Mouse (Mus musculus) mature B cell (primary cell): ENCODE results near the gene Cdkl2.

ENCODE experiments used
- in situ Hi-C: fragments of 300-500 bp; cut with MboI; formaldehyde crosslinking; loops from 2 replicates; pipeline ENCODE4 v1.14.3; 2019

Gene Cdkl2

DNA sequence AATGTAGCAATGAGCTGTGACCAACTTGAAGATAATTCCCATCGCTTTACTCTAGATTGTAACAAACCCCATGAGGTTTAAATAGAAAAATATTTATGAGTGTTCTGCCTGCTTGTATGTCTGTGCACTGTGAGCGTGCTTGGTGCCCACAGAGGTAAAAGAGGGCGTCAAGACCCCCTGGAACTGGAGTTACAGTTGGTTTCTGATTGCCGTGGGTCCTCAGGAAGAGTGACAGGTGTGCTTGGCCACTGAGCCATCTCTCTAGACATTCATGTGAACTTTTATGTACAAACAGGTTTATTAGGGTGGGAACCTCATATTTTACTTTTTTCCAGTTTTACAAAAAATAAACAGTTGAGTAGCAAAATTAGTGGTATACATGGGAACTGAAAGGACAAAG is at the start of gene Cdkl2:
Cdkl2 (minus strand) TSS at position 101 of the 400 bp plus-strand sequence.
- in situ Hi-C loops: no loop called here

DNA sequence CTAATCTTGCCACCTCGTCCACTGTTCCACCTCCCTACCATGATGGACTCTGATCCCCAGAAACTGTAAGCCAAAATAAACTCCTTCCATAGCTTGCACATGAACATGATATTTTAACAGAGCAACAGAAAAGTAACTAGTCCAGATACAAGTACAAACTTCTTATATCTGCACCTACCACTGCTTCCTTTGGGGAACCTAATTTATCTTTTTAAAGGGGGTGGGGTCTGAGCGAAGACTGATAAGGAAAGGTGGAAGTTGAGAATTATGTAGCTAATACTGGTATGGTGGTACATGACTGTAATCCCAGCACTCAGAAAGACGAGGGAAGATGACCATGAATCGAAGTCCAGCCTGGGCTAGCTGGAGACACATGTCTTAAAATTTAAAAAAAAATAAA is 43.8 kb upstream of the Cdkl2 start:
- in situ Hi-C loops: no loop called here

DNA sequence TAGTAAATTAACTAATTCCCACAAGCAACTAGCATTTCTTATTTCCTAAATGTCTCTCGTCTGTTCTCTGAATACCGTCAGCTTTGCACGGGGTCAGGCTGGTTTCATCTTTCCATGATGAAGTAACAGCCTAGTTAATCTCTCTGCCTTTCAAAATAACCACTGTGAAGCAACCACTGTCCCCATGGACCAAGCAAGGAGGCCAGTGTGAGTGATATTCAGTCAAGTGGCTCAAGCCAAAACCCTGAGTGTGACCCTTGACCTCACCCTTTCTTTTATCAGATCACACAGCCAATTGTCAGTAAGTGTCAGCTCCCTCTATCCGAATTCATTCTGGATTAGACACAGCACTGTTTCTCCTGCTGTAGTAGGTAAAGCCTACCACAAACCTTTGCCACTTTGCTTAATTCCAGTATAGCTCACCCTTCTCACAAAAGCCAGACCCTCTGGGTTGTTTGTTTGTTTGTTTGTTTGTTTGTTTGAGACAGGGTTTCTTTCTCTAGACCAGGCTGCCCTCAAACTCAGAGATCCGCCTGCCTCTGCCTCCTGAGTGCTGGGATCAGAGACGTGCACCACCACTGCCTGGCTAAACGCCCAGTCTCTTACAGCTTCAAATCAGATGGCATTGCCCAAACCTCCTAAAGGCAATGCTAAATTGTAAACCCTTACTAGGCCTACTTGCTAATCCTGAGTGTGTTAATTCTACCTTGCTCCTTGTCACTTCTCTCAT is 42.3 kb upstream of the Cdkl2 start:
- in situ Hi-C loops: no loop called here

DNA sequence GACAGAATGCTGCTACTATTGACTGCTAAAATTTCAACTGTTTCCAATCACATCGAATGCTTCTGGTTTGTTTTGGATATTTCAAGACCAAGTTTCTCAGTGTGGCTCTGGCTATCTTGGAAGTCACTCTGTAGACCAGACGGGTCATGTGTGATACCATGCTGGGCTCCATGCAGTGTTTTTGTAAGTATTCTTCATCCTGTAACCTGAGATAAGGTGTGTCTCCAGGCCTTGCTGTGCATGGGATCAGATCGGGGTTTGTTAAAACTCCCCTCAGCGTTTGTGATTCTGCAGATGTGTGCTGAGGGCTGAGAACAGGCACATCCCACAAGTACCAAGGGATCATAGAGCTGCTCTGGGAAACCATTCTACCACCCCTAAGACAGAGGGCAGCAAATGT is 41.6 kb upstream of the Cdkl2 start:
- in situ Hi-C loops: no loop called here

DNA sequence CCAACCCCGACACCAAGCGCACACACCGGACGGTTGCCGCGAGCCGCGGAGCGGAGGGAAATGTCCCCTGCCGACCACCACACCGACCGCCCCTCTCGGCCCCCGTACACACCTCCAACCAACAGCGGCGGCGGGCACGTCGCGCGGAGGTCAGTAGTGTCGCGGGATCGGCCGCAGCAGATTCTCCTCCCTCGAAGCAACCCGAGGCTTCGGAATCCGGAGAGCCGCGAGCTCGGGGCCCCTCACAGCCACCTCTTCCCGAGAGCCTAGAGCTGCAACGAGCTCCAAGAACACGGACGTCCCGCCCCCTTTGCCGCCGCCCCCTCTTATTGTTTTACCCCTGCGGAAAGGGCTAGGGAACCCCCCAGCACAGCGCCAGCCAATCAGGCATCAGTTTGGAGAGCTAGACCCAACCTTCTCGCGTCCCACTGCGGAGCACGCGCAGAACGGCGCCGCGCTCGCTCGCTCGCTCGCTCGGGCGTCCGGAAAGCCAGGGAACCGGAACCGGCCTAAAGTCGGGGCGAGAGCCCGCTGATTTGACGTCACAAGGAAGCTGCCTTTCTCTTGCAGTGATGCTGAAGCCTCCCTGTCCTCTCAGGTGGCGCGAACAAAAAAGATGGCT is 39.8 kb upstream of the Cdkl2 start, which contains the start of gene G3bp2:
G3bp2 (minus strand) TSS at position 303 of the 622 bp plus-strand sequence.
- in situ Hi-C loops: no loop called here

DNA sequence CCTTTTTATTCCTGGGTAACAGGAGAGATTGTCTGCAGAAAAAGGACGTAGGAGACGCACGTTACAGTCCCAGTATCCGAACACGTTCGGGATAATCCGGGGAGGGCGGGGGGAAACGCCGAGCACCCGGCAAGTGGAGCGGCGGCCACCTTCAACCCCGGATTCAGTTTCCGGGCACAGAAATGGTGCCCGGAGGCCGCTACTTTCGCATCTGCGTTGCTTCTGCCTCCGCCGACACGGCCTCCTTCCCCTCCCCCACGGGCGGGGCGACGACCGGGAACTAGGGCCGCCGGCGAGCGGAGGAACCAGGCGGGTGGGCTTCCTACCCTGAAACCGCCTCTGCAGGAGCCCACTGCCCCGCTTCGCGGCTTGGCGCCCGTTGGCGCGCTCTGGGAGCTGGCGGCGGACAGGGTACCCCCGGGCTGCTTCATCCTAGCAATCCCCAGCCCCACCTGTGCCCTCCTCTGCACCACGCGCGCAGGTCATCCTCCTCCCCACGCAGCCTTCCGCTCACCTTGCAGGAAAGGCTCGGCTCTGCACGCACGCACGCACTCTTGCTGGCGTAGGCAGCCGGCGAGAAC is 39.2 kb upstream of the Cdkl2 start:
- in situ Hi-C loops: no loop called here

DNA sequence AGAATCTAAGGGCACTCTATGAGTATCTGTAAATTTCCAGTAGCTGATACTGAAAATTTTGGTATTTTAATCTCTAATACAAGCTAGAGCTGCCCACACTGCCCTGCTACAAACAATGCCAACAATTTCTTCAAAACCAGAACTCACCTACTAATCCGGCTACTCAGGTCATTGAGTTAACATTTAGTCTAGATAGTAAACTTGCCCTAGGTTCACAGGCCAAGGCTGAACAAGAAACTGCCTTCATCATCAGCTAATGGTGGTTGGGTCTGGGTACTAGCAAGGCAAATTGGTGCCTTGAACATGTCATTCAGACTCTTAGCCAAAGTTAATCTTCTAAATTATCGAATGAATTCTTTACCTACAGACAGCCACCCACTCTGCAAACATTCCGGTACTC is 37.6 kb upstream of the Cdkl2 start:
- in situ Hi-C loops: no loop called here

DNA sequence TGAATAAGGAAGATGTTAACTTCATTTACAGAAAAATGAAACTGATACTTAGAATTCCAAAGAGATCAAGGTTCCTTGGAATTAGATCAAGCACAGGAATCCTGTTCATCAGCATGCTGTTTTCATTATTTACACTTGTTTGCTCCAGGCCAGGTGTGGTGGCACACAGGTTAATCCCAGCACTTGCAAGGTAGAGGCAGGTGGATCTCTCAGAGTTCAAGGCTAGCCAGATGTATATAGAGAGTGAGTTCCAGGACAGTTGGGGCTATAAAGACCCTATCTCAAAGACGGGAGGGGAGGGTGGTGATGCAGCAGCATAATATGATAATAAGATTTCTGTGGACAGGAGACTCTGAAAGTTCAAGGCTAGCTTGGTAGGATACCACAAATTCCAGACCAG is 36.7 kb upstream of the Cdkl2 start:
- in situ Hi-C loops: no loop called here

DNA sequence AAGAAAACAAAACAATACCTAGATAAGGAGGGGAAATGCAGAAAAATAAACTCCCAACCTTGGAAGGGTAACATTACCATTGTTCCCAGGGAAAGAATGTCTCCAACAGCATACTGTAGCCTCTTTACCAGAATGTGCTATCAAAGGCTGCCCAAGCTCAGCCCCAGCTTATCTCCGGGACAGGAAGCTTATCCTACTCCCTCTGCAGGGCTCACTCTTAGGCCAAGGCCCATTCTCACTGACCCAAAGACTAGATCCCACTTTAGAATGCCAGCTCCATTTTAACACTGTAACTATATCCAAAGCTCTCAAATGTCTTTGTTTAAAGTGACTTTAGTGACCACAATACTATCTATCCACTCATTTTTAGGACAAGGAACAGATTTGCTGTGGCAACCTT is 35.6 kb upstream of the Cdkl2 start:
- in situ Hi-C loops: loop anchor here (10.0 kb wide), 1 partner anchor 45 kb away; no protein-coding TSS in a partner anchor

DNA sequence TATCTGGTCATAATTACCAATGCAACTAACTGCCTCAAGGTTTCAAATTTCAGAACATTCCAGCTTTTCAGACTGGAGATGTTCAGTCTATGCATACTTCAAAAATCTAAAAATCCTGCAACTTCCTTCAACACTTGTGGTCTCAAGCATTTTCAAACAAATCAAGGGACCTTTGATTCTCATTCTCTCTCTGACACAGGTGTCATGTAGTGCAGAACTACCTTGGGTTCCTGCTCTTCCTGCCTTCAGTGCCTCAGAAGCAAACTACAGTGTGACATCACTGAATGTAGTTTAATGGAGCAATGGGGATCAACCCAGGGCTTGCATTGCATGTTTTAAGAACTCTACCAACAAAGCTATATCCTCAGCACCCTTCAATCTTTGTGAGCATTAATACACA is 35.1 kb upstream of the Cdkl2 start:
- in situ Hi-C loops: loop anchor here (10.0 kb wide), 1 partner anchor 46 kb away; no protein-coding TSS in a partner anchor

DNA sequence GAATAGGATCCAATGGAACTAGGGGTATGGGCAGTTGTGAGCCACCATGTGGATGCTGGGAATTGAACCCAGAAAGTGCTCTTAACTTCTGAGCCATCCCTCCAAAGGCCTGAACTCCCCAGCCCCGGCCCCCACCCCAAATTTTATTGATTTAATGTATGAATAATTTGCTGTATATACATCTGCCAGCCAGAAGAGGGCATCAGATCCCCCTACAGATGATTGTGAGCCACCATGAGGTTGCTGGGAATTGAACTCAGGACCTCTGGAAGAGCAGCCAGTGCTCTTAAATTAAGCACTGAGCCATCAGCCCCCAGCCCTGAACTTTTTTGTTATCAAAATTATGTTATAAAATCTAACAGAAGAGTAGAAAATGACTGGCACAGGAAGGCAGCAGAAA is 32.6 kb upstream of the Cdkl2 start:
- in situ Hi-C loops: loop anchor here (10.0 kb wide), 1 partner anchor 49 kb away; no protein-coding TSS in a partner anchor

DNA sequence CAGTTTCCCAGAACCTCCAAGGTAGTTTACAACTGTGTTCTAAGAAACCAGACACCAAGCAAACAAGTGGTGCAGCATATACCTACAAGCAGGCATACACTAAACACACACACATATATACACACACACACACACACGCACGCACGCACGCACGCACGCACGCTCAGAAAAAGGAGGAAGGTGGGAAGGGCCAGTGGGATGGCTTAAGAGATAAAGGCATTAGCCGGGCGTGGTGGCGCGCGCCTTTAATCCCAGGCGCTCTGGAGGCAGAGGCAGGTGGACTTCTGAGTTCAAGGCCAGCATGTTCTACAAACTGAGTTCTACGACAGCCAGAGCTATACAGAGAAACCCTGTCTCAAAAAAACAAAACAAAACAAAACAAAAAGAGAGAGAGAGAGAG is 30.4 kb upstream of the Cdkl2 start:
- in situ Hi-C loops: loop anchor here (10.0 kb wide), 1 partner anchor 51 kb away; no protein-coding TSS in a partner anchor

DNA sequence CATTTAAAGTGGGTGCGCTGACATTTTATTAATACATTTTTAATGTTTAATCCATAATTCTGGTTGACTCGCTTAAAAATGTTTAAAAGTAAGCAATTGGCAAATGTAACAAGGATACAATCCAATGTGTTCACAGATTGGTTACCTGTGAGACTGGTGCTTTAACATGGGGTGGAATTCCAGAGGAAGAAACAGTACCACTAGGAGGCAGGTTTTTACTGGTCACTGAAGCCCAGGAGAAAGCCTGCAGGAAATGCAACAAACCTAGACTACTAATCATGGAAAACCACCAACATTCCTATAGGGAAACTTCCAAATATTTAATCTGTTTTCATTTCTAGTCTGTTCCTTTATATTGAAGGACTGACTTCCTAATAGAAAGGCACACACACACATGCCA is 19.5 kb upstream of the Cdkl2 start:
- in situ Hi-C loops: no loop called here

DNA sequence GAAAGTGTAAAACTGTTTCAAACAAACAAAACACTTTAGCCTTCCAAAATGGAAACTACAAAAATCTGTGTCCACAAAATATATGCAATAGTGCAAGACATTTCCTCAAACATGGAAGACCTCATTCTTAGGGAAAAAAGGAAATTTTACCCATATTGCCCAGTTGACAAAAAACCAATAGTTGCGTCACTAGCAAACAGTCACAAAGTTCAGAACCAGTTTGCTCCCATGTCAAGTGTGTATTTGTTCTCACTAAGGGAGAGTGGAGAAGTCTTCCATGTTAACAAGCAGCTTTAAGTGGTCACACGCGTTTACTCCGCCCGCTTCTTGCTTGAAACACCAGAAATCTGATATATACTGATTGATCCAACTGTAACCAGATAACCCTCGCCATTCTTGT is 9.2 kb upstream of the Cdkl2 start:
- in situ Hi-C loops: no loop called here

DNA sequence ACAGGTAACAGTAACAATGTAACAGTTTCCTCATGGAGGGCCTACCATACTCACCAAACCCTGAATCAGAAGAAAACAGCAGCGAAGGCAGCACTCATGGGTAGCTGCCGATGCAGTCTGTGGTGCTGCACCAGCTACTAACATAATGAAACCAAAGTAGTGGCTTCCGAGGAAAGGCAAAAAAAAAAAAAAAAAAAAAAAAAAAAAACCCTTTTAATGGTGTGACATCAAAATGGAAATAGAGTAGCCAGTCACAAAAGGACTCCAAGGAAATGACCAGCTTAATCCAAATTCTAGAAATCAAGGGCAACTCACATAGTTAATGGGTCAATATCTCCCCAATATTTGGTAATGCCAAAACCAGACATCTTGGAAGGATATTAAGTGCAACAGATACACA is 6.7 kb upstream of the Cdkl2 start:
- in situ Hi-C loops: no loop called here

DNA sequence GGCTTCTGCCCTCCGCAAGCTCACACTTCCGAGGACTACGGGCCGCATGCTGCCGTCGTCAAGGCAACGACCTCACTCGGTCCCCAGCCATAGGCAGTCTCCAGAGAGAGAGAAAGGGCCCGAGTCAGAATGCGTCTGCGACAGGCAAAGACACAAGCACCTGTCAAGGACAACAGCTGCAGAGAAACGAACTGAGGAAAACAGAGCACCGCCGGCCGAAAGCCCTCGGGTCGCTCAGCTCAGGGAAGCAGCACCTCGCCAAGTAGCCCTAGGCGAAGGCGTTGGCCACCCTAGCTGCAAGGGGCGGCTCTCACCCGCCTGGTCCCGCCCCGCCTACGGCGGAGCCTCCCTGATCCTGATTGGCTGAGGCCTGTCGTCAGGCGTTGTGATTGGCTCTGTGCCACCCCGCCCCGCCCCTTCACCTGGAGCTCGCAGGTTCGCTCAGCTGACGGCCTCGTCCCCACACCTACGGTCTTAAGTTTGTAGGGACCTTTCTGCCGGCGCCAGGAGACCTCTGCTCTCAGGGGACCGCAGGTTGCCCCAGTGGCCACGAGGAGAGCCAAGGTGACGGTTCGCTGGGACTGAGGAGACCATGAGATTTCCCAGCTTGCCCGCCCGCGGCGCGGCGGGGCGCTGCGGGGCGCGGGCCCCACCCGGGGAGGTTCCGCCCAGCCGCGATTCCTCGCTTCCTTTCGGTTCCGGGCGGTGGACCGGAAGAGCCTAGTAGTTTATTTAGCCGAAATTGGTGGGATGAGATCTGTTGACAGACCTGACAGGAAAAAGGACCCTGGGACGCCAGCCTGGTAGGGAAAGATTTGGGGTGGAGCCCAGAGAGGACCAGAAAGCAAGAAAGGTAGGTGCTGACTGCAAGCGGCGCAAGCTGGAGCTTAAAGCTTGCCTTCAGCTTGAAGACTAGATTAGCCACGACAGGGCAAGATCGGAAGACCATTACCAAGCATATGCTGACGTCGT is 1.0 kb downstream of the Cdkl2 start:
- in situ Hi-C loops: no loop called here

DNA sequence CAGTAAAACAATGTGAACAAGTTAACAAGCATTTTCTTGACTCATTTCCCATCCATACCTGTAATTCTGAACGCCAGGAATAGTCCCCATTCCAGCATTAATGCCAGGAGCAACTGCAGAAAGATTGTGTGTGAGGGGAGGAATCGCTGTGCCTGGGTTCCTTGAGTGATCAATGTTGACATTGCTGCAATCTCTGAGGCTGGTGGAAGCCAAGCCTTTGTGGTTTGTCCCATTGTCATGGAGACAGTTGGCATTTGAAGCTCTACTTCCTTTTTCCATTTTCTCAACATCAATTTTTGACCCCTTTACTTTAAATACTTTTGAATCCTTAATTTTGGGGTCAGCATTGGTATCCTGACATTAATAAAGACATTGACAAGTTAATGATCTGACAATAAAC is 23.7 kb downstream of the Cdkl2 start:
- in situ Hi-C loops: no loop called here

DNA sequence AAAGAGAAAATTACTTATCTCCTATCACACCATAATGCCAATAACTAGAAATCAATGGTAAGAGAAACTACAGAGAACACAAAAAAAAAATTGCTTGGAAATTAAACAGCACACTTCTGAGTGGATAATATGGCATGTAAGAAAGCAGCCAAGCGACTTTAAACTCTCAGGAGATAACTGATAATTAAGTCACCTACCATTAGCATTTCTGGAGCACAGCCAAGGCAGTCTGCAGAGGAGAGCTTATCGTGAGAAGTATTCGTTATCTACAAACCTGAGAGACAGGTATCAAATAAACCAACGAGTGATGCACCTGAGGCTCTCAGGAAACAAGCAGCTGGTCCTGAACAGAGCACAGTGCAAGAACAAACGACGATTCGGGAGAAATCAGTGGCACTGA is 31.9 kb downstream of the Cdkl2 start:
- in situ Hi-C loops: no loop called here

DNA sequence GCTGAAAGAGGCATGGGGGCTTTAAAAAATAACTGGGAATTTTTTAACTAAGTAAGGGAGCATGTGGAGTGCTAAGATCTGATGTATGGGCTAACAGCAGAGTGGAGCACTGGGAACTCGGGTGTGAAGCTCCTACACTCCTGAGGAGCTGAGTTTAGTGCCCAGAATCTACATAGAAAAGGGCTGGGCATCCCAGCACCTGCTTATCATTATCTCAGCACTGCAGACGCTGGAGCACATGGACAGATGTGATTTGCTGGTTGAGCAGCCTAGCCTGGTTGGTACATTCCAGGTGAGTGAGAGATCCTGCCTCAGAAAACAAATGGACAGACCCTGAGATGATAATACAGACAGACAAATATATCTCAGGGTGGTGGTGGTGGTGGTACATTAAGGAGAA is 33.9 kb downstream of the Cdkl2 start:
- in situ Hi-C loops: no loop called here

DNA sequence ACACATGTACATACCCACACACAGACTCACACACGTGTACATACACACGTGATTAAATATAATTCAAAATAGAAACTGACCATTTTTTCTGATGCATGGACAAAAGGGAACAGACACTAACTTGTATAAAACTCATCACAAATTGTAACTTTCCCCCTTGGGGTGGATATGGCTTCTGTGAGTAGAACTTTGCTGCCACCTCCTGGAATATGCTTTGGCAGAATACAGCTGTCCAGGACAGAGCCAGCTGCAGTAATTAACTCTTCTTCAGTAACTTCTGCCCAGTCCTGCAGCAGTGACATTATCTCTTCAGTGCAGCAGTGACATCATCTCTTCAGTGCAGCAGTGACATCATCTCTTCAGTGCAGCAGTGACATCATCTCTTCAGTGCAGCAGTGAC is 40.7 kb downstream of the Cdkl2 start:
- in situ Hi-C loops: no loop called here

DNA sequence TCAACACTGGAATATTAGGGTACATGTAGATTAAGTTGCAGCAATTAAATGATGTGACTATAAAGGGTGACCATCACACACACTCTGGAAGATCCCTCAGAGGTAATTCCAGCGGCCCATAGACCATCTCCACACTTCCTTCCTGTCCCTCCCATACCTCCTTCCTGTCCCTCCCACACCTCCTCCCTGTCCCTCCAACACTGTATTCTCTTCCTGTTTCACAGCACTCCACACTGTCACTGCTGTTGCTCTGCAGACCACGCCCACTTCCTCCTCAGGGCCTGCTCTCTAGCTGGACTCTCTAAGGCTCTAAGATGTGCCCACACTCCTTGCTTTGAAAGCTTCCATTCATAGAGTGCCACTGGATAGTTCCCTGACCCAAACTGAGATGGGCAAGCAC is 42.9 kb downstream of the Cdkl2 start:
- in situ Hi-C loops: no loop called here

DNA sequence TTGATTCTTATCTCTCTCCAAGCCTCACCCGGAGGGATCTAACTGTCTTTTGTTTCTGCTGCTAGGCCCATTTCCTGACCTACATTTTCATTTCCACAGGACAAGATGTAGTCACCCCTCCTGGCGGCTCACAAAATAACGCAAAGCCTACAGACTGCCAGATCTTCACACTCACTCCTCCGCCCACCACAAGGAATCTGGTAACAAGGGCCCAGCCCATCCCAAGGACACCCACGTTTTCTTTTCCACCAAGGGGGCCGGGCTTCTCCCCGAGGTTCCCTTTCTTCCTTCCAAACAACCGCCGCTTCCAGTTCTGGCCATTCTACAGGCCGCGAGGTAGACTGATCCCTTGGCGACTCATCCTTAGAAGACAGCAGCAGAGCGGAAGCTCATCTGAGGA is 49.1 kb downstream of the Cdkl2 start:
- in situ Hi-C loops: loop anchor here (25.0 kb wide), 2 partner anchors 532 to 1057 kb away; partner anchors contain the start of gene Mthfd2l
